Mouse (Mus musculus) midbrain, postnatal 0 days (tissue): ENCODE results near the gene Cers1. TPM values are rescaled to one million over a fixed set of nuclear protein-coding genes. Genes with fewer than 3 reads are reported as not detected.

Experiments
- ATAC-seq: fragments of 200-750 bp; cut with Nextera tagmentation; 2 replicates; pipeline ENCODE4 v1.8.0; 2017; ENCODE audit warnings: moderate number of reproducible peaks, mild to moderate bottlenecking, moderate TSS enrichment, moderate library complexity; ENCODE audit not compliant: low FRiP score
- DNase-seq: peaks from one replicate; pipeline ENCODE4 v3.0.0-alpha.2; 2015; ENCODE audit warnings: low spot score
- H3K27ac ChIP-seq: fragments of 300-500 bp; sonication (generic); 2 replicates; pipeline ENCODE4 v1.5.1; 2014; ENCODE audit warnings: low read depth, mild to moderate bottlenecking, low read length, mixed read lengths
- H3K27me3 ChIP-seq: fragments of 300-500 bp; sonication (generic); 2 replicates; pipeline ENCODE4 v1.6.1; 2014; ENCODE audit warnings: low read length, control low read depth, mixed read lengths; ENCODE audit not compliant: insufficient read depth
- H3K36me3 ChIP-seq: fragments of 300-500 bp; sonication (generic); 2 replicates; pipeline ENCODE4 v1.6.1; 2014; ENCODE audit warnings: low read length, control low read depth, mixed read lengths; ENCODE audit not compliant: insufficient read depth
- H3K4me1 ChIP-seq: fragments of 300-500 bp; sonication (generic); 2 replicates; pipeline ENCODE4 v1.6.1; 2014; ENCODE audit warnings: mild to moderate bottlenecking, control low read depth, antibody characterized with exemption, low read length, mixed read lengths; ENCODE audit not compliant: insufficient read depth
- H3K4me2 ChIP-seq: fragments of 300-500 bp; sonication (generic); 2 replicates; pipeline ENCODE4 v1.6.1; 2014; ENCODE audit warnings: low read depth, mild to moderate bottlenecking, low read length, mixed read lengths; ENCODE audit not compliant: poor library complexity, severe bottlenecking
- H3K4me3 ChIP-seq: fragments of 300-500 bp; sonication (generic); 2 replicates; pipeline ENCODE4 v1.5.1; 2014; ENCODE audit warnings: low read depth, mild to moderate bottlenecking, low read length, moderate library complexity
- H3K9ac ChIP-seq: fragments of 300-500 bp; sonication (generic); replicated peaks from 2 replicates; pipeline ENCODE4 v1.6.1; 2014; ENCODE audit warnings: mild to moderate bottlenecking, low read length, moderate library complexity, mixed read lengths; ENCODE audit not compliant: poor library complexity, severe bottlenecking
- H3K9me3 ChIP-seq: fragments of 300-500 bp; sonication (generic); 2 replicates; pipeline ENCODE4 v1.6.1; 2016; ENCODE audit warnings: low read length, control low read depth
- CTCF ChIP-seq: IDR thresholded peaks from 2 replicates; pipeline ENCODE4 v1.5.1; 2016; ENCODE audit warnings: antibody characterized with exemption, mild to moderate bottlenecking
- WGBS: fragments of 180-500 bp; shearing (Covaris S2); extraction: QIAGEN DNeasy Blood & Tissue Kit; methylation state at CpG from one replicate; pipeline ENCODE4 v1.1.7; 2014; 5-methylcytosine and 5-hydroxymethylcytosine counted together
- polyA plus RNA-seq: library from polyadenylated mRNA; unstranded; fragments of >200 nt; fragmentation: Nextera tagmentation; extraction: Ambion mirVana; gene quantifications from 2 replicates; pipeline ENCODE4 v1.2.1, GENCODE M21; 2015
- total RNA-seq: library from RNA; depleted of rRNA; stranded (reverse); fragments of >200 nt; gene quantifications from 2 replicates; pipeline ENCODE4 v1.2.3, GENCODE M21; 2014

The Cers1 gene
- total and polyA plus RNA-seq, 2 experiments from 2014 or later = 47.9 to 86.5 TPM

DNA sequence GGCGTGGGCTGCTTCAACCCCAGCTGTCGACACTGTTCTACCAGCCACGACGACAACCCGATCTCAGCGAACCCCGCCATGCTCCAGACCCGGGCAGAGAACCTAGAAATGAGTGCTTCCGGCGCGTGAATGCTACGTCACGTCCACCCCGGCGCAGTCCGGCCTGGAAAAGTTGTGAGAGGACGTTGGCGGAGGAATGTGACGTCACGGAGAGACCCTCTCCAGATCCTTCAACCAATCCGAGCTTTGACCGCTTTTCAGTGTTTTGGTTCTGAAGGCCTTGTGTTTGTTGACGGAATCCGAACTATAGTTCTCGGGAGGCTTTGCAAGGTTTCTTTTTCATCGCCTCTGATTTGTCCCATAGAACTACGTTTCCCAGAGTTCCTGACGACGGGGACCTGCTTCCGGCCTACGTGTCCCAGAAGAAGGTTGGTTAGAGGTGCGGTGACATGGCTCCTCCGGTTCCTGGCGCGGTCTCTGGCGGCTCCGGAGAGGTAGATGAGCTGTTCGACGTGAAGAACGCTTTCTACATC lies 13.2 kb upstream of the Cers1 start, which contains the start of the genes Ddx49 and Cope:
TSS of gene Ddx49 (minus strand) at position 132 of the 533 bp plus-strand sequence.
TSS of gene Cope (plus strand) at position 161 of the 533 bp plus-strand sequence.
- peak within 1 kb of the TSS; percentile 91 for H3K4me2 ChIP-seq
- peaks cover 11% of the 10 kb centered on the region for H3K4me1 ChIP-seq
- peaks cover 39% of the 10 kb centered on the region for H3K36me3 ChIP-seq
- peak within 1 kb of the TSS; percentile 75 for H3K9ac ChIP-seq
- peak; percentile 97 for DNase-seq
- no peaks in the 10 kb centered on the region for H3K9me3 ChIP-seq
- TF ChIP-seq CTCF = no peak
- H3K27ac ChIP-seq = peak within 1 kb of the TSS; percentile 62
- no peaks in the 10 kb centered on the region for H3K27me3 ChIP-seq
- H3K4me3 ChIP-seq = peak within 1 kb of the TSS; percentile 78
- under 1% methylated on average over 40 of the region's 40 CpGs for WGBS
- ATAC-seq = peak; percentile 89

DNA sequence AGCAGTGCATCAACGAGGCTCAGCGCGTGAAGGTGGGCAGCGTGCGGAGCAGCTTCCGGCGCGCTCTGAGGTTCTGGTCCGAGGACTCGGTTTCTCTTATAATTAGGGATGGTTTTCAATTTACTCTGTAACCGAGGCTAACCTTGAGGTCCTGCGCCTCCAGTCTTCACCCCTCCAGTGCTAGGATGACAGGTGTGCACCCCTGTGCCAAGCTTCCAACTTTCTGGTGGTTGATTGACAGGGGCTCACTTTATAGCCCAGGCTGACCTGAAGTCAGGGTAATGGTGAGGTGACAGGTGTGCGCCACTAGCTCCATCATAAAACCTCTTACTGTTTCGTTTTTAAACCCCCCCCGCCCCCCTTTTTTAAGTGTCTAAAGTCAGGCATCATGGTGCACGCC lies 12.7 kb upstream of the Cers1 start:
- peaks cover 39% of the 10 kb centered on the region for H3K36me3 ChIP-seq
- peak overlapping the region; percentile 62 for H3K27ac ChIP-seq
- peak overlapping the region; percentile 91 for H3K4me2 ChIP-seq
- DNase-seq (no peak), ATAC-seq (0 out of 2 replicates have a peak, but pooled peaks have one; percentile 29)
- H3K27me3 ChIP-seq = no peaks in the 10 kb centered on the region
- H3K9ac ChIP-seq = peak overlapping the region; percentile 75
- 5% methylated on average over 16 of the region's 16 CpGs for WGBS
- H3K4me1 ChIP-seq = peaks cover 11% of the 10 kb centered on the region
- TF ChIP-seq CTCF = no peak
- H3K4me3 ChIP-seq = peak overlapping the region; percentile 78
- no peaks in the 10 kb centered on the region for H3K9me3 ChIP-seq

DNA sequence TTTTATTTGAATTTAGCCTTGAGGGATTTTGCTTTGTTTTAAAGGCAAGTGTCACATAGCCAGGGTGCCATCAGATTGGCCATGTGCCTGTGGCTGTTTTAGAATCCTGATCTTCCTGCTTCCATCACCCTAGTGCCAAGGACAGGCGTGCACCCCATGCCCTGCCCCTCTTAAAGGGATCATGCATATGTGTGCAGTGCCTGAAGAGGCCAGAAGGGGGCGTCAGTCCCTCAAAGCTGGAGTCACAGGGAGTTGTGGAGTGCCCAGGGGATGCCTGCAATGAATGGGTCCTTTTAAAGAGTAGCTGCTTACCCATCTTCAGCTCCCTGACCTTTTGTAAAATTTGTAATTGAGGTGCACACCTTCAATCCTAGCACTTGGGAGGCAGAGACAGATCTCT lies 6.3 kb upstream of the Cers1 start:
- peak; percentile 71 for TF ChIP-seq CTCF
- H3K9me3 ChIP-seq = no peaks in the 10 kb centered on the region
- no peaks in the 10 kb centered on the region for H3K27me3 ChIP-seq
- DNase-seq (peak; percentile 33), ATAC-seq (no peak)
- no peak overlapping the region for H3K9ac ChIP-seq
- no peaks in the 10 kb centered on the region for H3K4me1 ChIP-seq
- peaks cover 68% of the 10 kb centered on the region for H3K36me3 ChIP-seq
- WGBS = 27% methylated on average over 2 of the region's 2 CpGs
- no peak overlapping the region for H3K4me2 ChIP-seq
- H3K4me3 ChIP-seq = no peak overlapping the region
- no peak overlapping the region for H3K27ac ChIP-seq

DNA sequence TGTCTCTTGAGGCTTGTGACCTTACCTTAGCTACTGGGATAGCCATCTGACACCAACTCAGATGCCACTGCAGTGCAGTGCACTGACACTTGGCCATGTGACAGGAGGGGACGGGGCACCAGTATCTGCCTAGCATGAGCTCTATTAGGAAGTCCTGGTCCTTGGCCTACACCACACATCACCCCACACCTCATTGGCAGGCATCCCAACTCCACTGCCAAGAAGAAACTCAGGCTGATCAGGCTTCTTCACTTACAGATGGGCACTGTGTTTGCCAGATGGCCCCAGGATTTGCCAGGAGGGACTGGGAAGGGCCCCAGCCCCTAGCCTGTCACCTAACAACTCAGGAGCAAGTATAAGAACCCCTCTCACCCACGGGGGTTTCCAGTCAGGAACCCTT lies 2.2 kb upstream of the Cers1 start:
- H3K27me3 ChIP-seq = no peaks in the 10 kb centered on the region
- no peak overlapping the region for H3K4me2 ChIP-seq
- DNase-seq = peak; percentile 40
- no peak overlapping the region for H3K27ac ChIP-seq
- H3K9me3 ChIP-seq = no peaks in the 10 kb centered on the region
- H3K36me3 ChIP-seq = peaks cover 35% of the 10 kb centered on the region
- no peak for ATAC-seq
- no peak overlapping the region for H3K4me3 ChIP-seq
- no peak overlapping the region for H3K9ac ChIP-seq
- 82% methylated on average over 2 of the region's 2 CpGs for WGBS
- no peak for TF ChIP-seq CTCF
- H3K4me1 ChIP-seq = 0 out of 2 replicates have a peak, but pooled peaks cover 5% of the 10 kb centered on the region

DNA sequence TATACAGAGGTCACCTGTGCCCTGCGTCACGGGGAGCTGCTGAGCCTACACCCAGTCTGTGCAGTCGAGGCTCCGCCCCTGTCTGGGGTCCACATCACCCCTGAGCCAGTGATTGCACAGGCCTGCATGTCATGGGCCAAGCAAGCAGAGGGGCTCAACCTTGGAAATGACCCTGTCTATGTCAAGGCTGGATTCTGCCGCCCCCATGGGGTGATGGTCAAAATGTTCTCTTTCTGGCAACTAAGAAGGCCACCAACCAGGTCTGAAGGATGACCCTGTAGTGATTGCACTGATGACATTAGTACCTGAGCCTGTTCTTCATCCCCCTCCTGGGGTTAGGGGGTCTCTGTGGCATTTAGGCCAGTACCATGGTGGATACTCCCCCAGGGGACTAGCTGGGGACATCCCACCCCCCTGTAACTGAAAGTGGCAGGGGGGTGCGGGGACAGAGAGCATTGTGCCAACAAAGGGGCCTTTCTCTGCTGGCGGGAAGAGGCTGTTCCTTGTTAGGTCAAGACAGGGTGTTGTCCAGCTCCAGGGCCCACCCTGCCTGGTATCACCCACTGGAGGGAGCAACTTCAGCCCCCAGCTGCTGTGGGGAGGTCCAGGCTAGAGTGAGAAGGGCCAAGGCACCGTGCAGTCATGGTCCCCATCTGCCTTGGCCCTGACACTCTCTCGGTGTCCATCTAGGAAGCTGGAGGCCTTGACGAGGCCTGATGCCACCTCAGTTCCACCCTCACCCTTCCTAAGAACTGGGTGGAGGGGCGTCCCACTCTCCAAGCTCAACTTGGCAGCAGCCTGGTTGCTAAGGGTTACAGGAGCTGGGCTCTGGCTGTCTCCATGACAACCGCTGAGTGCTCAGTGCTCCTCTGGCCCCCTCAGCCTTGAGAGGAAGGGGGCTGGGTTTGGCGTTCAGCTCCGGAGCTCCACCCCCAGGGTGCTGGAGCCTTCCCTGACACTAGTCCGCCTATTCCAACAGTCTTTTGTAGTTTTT lies 1.2 kb downstream of the Cers1 start:
- Histone ChIP-seq H3K4me1 (0 out of 2 replicates have a peak, but pooled peaks cover 5% of the 10 kb centered on the region), H3K27me3 (no peaks in the 10 kb centered on the region), H3K27ac (peak overlapping the region; percentile 92), H3K4me3 (peak overlapping the region; percentile 62), H3K9ac (peak overlapping the region; percentile 81), H3K36me3 (peaks cover 35% of the 10 kb centered on the region), H3K4me2 (peak overlapping the region; percentile 91), H3K9me3 (no peaks in the 10 kb centered on the region)
- ATAC-seq = peak; percentile 78
- peak; percentile 20; the same call in 1 of the 2 replicates for TF ChIP-seq CTCF
- peak; percentile 99 for DNase-seq
- 7% methylated on average over 15 of the region's 15 CpGs for WGBS
